Mouse (Mus musculus): ENCODE results near the gene 2310079G19Rik. TPM values are rescaled to one million over a fixed set of nuclear protein-coding genes. Genes with fewer than 3 reads are reported as not detected.

2310079G19Rik gene
- polyA plus RNA-seq, 1 experiment from 2014 or later: not detected

GRCm38 (mm10) chr16:88612712-88613111, 14.8 kb downstream of the 2310079G19Rik start:
- WGBS: 88% methylated on average over 4 of the region's 4 CpGs
- no peaks in the 10 kb centered on the region for H3K4me1 ChIP-seq (ENCODE audit: insufficient read depth, low read length)
- H3K4me3 ChIP-seq (ENCODE audit: low read length): no peak overlapping the region
- H3K4me2 ChIP-seq (replicated peaks; ENCODE audit: low read depth, low read length): no peak overlapping the region
- H3K27ac ChIP-seq (ENCODE audit: low read length): no peak overlapping the region
- no peaks in the 10 kb centered on the region for H3K27me3 ChIP-seq (ENCODE audit: insufficient read depth, low read length)
- H3K36me3 ChIP-seq (ENCODE audit: insufficient read depth, low read length): no peaks in the 10 kb centered on the region
- H3K9ac ChIP-seq (replicated peaks; ENCODE audit: low read length): no peak overlapping the region
- no peaks in the 10 kb centered on the region for H3K9me3 ChIP-seq (ENCODE audit: low read length)
- no peak for ATAC-seq (ENCODE audit: low FRiP score, low TSS enrichment)

- Histone ChIP-seq H3K27me3 (ENCODE audit: insufficient read depth, low read length) (no peaks in the 10 kb centered on the region), H3K9ac (replicated peaks; ENCODE audit: low read length) (no peak within 1 kb of the TSS), H3K4me1 (ENCODE audit: insufficient read depth, low read length) (no peaks in the 10 kb centered on the region), H3K9me3 (ENCODE audit: low read length) (no peaks in the 10 kb centered on the region), H3K4me2 (replicated peaks; ENCODE audit: low read depth, low read length) (no peak within 1 kb of the TSS), H3K4me3 (ENCODE audit: low read length) (no peak within 1 kb of the TSS), H3K36me3 (ENCODE audit: insufficient read depth, low read length) (no peaks in the 10 kb centered on the region), H3K27ac (ENCODE audit: low read length) (no peak within 1 kb of the TSS)
- WGBS: 92% methylated on average over 8 of the region's 8 CpGs
- no peak for ATAC-seq (ENCODE audit: low FRiP score, low TSS enrichment)
Observed at GRCm38 (mm10) chr16:88611922-88612321, 15.5 kb downstream of the 2310079G19Rik start, which contains the start of gene Krtap24-1. Krtap24-1 (minus strand) TSS chr16:88612279.

- ATAC-seq (ENCODE audit: low FRiP score, low TSS enrichment): no peak
- H3K4me2 ChIP-seq (replicated peaks; ENCODE audit: low read depth, low read length): no peak overlapping the region
- 83% methylated on average over 6 of the region's 6 CpGs for WGBS
Observed at GRCm38 (mm10) chr16:88604570-88604969, 22.9 kb downstream of the 2310079G19Rik start.

GRCm38 (mm10) chr16:88602464-88602863, 25.0 kb downstream of the 2310079G19Rik start:
- Histone ChIP-seq H3K4me3 (ENCODE audit: low read length) (no peak overlapping the region), H3K9ac (replicated peaks; ENCODE audit: low read length) (no peak overlapping the region), H3K4me2 (replicated peaks; ENCODE audit: low read depth, low read length) (no peak overlapping the region), H3K4me1 (ENCODE audit: insufficient read depth, low read length) (peaks cover 13% of the 10 kb centered on the region; the same call in 1 of the 2 replicates), H3K36me3 (ENCODE audit: insufficient read depth, low read length) (no peaks in the 10 kb centered on the region), H3K27ac (ENCODE audit: low read length) (no peak overlapping the region), H3K27me3 (ENCODE audit: insufficient read depth, low read length) (no peaks in the 10 kb centered on the region), H3K9me3 (ENCODE audit: low read length) (no peaks in the 10 kb centered on the region)
- ATAC-seq (ENCODE audit: low FRiP score, low TSS enrichment): no peak
- 54% methylated on average over 1 of the region's 1 CpGs for WGBS

More at GRCm38 (mm10) chr16:88604570-88604969, 22.9 kb downstream of the 2310079G19Rik start:
- no peaks in the 10 kb centered on the region for H3K36me3 ChIP-seq (ENCODE audit: insufficient read depth, low read length)
- no peak overlapping the region for H3K27ac ChIP-seq (ENCODE audit: low read length)
- no peaks in the 10 kb centered on the region for H3K27me3 ChIP-seq (ENCODE audit: insufficient read depth, low read length)
- no peaks in the 10 kb centered on the region for H3K9me3 ChIP-seq (ENCODE audit: low read length)
- no peak overlapping the region for H3K4me3 ChIP-seq (ENCODE audit: low read length)
- no peak overlapping the region for H3K9ac ChIP-seq (replicated peaks; ENCODE audit: low read length)
- H3K4me1 ChIP-seq (ENCODE audit: insufficient read depth, low read length): peaks cover 9% of the 10 kb centered on the region; the same call in 1 of the 2 replicates

GRCm38 (mm10) chr16:88600303-88600702, 27.2 kb downstream of the 2310079G19Rik start:
- no peaks in the 10 kb centered on the region for H3K9me3 ChIP-seq (ENCODE audit: low read length)
- H3K9ac ChIP-seq (replicated peaks; ENCODE audit: low read length): no peak overlapping the region
- no peaks in the 10 kb centered on the region for H3K36me3 ChIP-seq (ENCODE audit: insufficient read depth, low read length)
- H3K4me3 ChIP-seq (ENCODE audit: low read length): no peak overlapping the region
- peaks cover 13% of the 10 kb centered on the region; the same call in 1 of the 2 replicates for H3K4me1 ChIP-seq (ENCODE audit: insufficient read depth, low read length)
- peak overlapping the region; percentile 48 for H3K4me2 ChIP-seq (replicated peaks; ENCODE audit: low read depth, low read length)
- 31% methylated on average over 8 of the region's 8 CpGs for WGBS
- H3K27me3 ChIP-seq (ENCODE audit: insufficient read depth, low read length): no peaks in the 10 kb centered on the region
- no peak overlapping the region for H3K27ac ChIP-seq (ENCODE audit: low read length)
- no peak for ATAC-seq (ENCODE audit: low FRiP score, low TSS enrichment)

GRCm38 (mm10) chr16:88599504-88600237, 27.8 kb downstream of the 2310079G19Rik start:
- H3K9me3 ChIP-seq (ENCODE audit: low read length): no peaks in the 10 kb centered on the region
- no peak overlapping the region for H3K4me3 ChIP-seq (ENCODE audit: low read length)
- peak overlapping the region; percentile 48 for H3K4me2 ChIP-seq (replicated peaks; ENCODE audit: low read depth, low read length)
- WGBS: 4% methylated on average over 16 of the region's 16 CpGs
- no peak overlapping the region for H3K9ac ChIP-seq (replicated peaks; ENCODE audit: low read length)
- no peaks in the 10 kb centered on the region for H3K36me3 ChIP-seq (ENCODE audit: insufficient read depth, low read length)
- H3K27me3 ChIP-seq (ENCODE audit: insufficient read depth, low read length): no peaks in the 10 kb centered on the region
- H3K4me1 ChIP-seq (ENCODE audit: insufficient read depth, low read length): peaks cover 13% of the 10 kb centered on the region; the same call in 1 of the 2 replicates
- ATAC-seq (ENCODE audit: low FRiP score, low TSS enrichment): 0 out of 2 replicates have a peak, but pooled peaks have one; percentile 31
- H3K27ac ChIP-seq (ENCODE audit: low read length): no peak overlapping the region

GRCm38 (mm10) chr16:88592758-88593157, 34.7 kb downstream of the 2310079G19Rik start:
- no peak for ATAC-seq (ENCODE audit: low FRiP score, low TSS enrichment)
- no peak overlapping the region for H3K27ac ChIP-seq (ENCODE audit: low read length)

GRCm38 (mm10) chr16:88583338-88583737, 44.1 kb downstream of the 2310079G19Rik start:
- no peak overlapping the region for H3K4me3 ChIP-seq (ENCODE audit: low read length)
- no peak overlapping the region for H3K27ac ChIP-seq (ENCODE audit: low read length)
- no peaks in the 10 kb centered on the region for H3K27me3 ChIP-seq (ENCODE audit: insufficient read depth, low read length)
- H3K36me3 ChIP-seq (ENCODE audit: insufficient read depth, low read length): no peaks in the 10 kb centered on the region
- no peak for ATAC-seq (ENCODE audit: low FRiP score, low TSS enrichment)
- no peak overlapping the region for H3K9ac ChIP-seq (replicated peaks; ENCODE audit: low read length)
- 80% methylated on average over 9 of the region's 9 CpGs for WGBS
- no peak overlapping the region for H3K4me2 ChIP-seq (replicated peaks; ENCODE audit: low read depth, low read length)
- H3K4me1 ChIP-seq (ENCODE audit: insufficient read depth, low read length): no peaks in the 10 kb centered on the region
- H3K9me3 ChIP-seq (ENCODE audit: low read length): no peaks in the 10 kb centered on the region

More at GRCm38 (mm10) chr16:88592758-88593157, 34.7 kb downstream of the 2310079G19Rik start:
- no peaks in the 10 kb centered on the region for H3K27me3 ChIP-seq (ENCODE audit: insufficient read depth, low read length)
- H3K4me3 ChIP-seq (ENCODE audit: low read length): no peak overlapping the region
- no peak overlapping the region for H3K9ac ChIP-seq (replicated peaks; ENCODE audit: low read length)
- no peaks in the 10 kb centered on the region for H3K4me1 ChIP-seq (ENCODE audit: insufficient read depth, low read length)
- no peak overlapping the region for H3K4me2 ChIP-seq (replicated peaks; ENCODE audit: low read depth, low read length)
- H3K36me3 ChIP-seq (ENCODE audit: insufficient read depth, low read length): no peaks in the 10 kb centered on the region
- H3K9me3 ChIP-seq (ENCODE audit: low read length): no peaks in the 10 kb centered on the region

All from kidney, embryonic 16.5 days (tissue).